Mouse (Mus musculus) adipocyte (in vitro differentiated cells): ENCODE data around the gene Vmn1r59.
"Not testable (repeated sequence)": the region's sequence is repeated elsewhere in the genome, so short reads cannot be mapped to it uniquely, and the experiment has no call there.

Experiments used
- DNase-seq: peaks from one replicate; pipeline ENCODE4 v3.0.0-alpha.2; 2016; ENCODE audit warnings: low spot score

Vmn1r59 gene

GRCm38 (mm10) chr7:5456674-5457073 lies at the start of gene Vmn1r59:
Gene Vmn1r59 (minus strand): TSS chr7:5456774.
- no peak for DNase-seq

- DNase-seq = not testable (repeated sequence)
Measured at GRCm38 (mm10) chr7:5493856-5494255, 37.3 kb upstream of the Vmn1r59 start, which contains the start of gene Vmn2r28. Gene Vmn2r28 (minus strand): TSS chr7:5493956.

- not testable (repeated sequence) for DNase-seq
Measured at GRCm38 (mm10) chr7:5454011-5454410, 2.6 kb downstream of the Vmn1r59 start.

- no peak for DNase-seq
Measured at GRCm38 (mm10) chr7:5448627-5449026, 7.9 kb downstream of the Vmn1r59 start.

- not testable (repeated sequence) for DNase-seq
Measured at GRCm38 (mm10) chr7:5413296-5413695, 43.3 kb downstream of the Vmn1r59 start, which contains the start of gene Vmn1r58. Gene Vmn1r58 (minus strand): TSS chr7:5413396.

GRCm38 (mm10) chr7:5406201-5406600 lies 50.4 kb downstream of the Vmn1r59 start:
- no peak for DNase-seq
